Mouse (Mus musculus): ENCODE data around the gene Zranb3. TPM values are rescaled to one million over a fixed set of nuclear protein-coding genes. Genes with fewer than 3 reads are reported as not detected.

Zranb3 gene
- polyA plus RNA-seq, 1 experiment from 2014 or later: 14.5 TPM

- WGBS: 81% methylated on average over 2 of the region's 2 CpGs
These were observed 33.9 kb downstream of the Zranb3 start for GRCm38 (mm10) chr1:128068945-128069397.

GRCm38 (mm10) chr1:128064716-128065115 lies 38.1 kb downstream of the Zranb3 start:
- Histone ChIP-seq H3K4me1 (ENCODE audit: control insufficient read depth, insufficient read depth, low read length) (no peaks in the 10 kb centered on the region; the same call in 1 of the 2 replicates), H3K4me2 (ENCODE audit: low read depth) (no peak overlapping the region), H3K9me3 (ENCODE audit: control insufficient read depth, low read length) (no peaks in the 10 kb centered on the region), H3K27ac (ENCODE audit: low read depth, low read length) (no peak overlapping the region), H3K4me3 (ENCODE audit: low read depth, low read length) (no peak overlapping the region), H3K36me3 (ENCODE audit: control insufficient read depth, insufficient read depth, low read length) (no peaks in the 10 kb centered on the region), H3K27me3 (ENCODE audit: control insufficient read depth, insufficient read depth, low read length) (no peaks in the 10 kb centered on the region), H3K9ac (ENCODE audit: low read length) (no peak overlapping the region)
- ATAC-seq (ENCODE audit: insufficient read depth, low FRiP score, low TSS enrichment) (no peak), DNase-seq (ENCODE audit: low spot score) (no peak)
- WGBS: 90% methylated on average over 6 of the region's 6 CpGs

More at GRCm38 (mm10) chr1:128068945-128069397, 33.9 kb downstream of the Zranb3 start:
- Histone ChIP-seq H3K4me2 (ENCODE audit: low read depth) (no peak overlapping the region), H3K27ac (ENCODE audit: low read depth, low read length) (no peak overlapping the region), H3K36me3 (ENCODE audit: control insufficient read depth, insufficient read depth, low read length) (no peaks in the 10 kb centered on the region), H3K9me3 (ENCODE audit: control insufficient read depth, low read length) (no peaks in the 10 kb centered on the region), H3K4me1 (ENCODE audit: control insufficient read depth, insufficient read depth, low read length) (no peaks in the 10 kb centered on the region; the same call in 1 of the 2 replicates), H3K4me3 (ENCODE audit: low read depth, low read length) (no peak overlapping the region), H3K9ac (ENCODE audit: low read length) (no peak overlapping the region), H3K27me3 (ENCODE audit: control insufficient read depth, insufficient read depth, low read length) (no peaks in the 10 kb centered on the region)
- ATAC-seq (ENCODE audit: insufficient read depth, low FRiP score, low TSS enrichment) (no peak), DNase-seq (ENCODE audit: low spot score) (no peak)

DNA sequence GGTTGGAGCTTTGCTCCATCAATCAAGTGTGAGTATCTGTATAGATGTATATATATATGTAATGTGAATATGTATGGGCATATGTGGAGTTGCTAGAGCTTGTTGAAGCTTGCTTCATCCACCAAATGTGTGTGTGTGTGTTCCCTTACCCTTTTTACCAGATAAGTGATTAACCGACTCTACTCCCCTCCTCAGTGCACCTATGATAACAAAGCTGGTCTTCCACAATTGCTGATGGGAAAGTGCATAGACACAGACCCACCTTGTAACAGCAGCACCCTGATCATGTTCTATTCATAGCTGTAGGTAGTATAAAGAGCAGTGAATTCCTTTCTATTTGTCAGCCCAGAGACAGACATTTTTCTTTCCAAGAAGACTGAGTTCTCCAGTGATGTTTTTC lies 40.7 kb downstream of the Zranb3 start:
- no peak overlapping the region for H3K4me2 ChIP-seq (ENCODE audit: low read depth)
- ATAC-seq (ENCODE audit: insufficient read depth, low FRiP score, low TSS enrichment): no peak
- H3K4me3 ChIP-seq (ENCODE audit: low read depth, low read length): no peak overlapping the region
- H3K9ac ChIP-seq (ENCODE audit: low read length): no peak overlapping the region
- no peaks in the 10 kb centered on the region for H3K36me3 ChIP-seq (ENCODE audit: control insufficient read depth, insufficient read depth, low read length)
- no peaks in the 10 kb centered on the region for H3K4me1 ChIP-seq (ENCODE audit: control insufficient read depth, insufficient read depth, low read length)
- no peaks in the 10 kb centered on the region for H3K9me3 ChIP-seq (ENCODE audit: control insufficient read depth, low read length)
- no peak overlapping the region for H3K27ac ChIP-seq (ENCODE audit: low read depth, low read length)
- WGBS: 94% methylated on average over 1 of the region's 1 CpGs
- no peak for DNase-seq (ENCODE audit: low spot score)
- H3K27me3 ChIP-seq (ENCODE audit: control insufficient read depth, insufficient read depth, low read length): no peaks in the 10 kb centered on the region

DNA sequence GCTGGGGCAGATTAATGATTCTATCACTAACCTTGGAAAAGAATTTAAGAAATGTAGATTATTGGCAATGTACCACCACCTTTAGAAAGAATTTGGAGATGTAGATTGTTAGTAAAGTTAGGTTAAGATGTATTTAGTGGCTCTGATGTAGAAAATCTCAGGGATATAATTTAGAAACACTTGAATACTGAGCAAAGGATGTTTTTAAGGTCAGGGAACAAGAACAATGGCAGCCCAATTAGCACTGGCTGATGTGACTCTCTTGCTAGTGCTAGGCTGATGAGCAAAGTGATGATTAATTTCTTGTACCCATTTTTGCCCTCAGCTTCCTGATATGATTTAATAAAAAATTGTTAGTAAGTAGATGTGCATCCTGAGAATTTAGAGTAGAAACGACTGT lies 41.4 kb downstream of the Zranb3 start:
- H3K4me3 ChIP-seq (ENCODE audit: low read depth, low read length): no peak overlapping the region
- no peak overlapping the region for H3K27ac ChIP-seq (ENCODE audit: low read depth, low read length)
- H3K27me3 ChIP-seq (ENCODE audit: control insufficient read depth, insufficient read depth, low read length): no peaks in the 10 kb centered on the region
- 80% methylated on average over 1 of the region's 1 CpGs for WGBS
- no peak overlapping the region for H3K9ac ChIP-seq (ENCODE audit: low read length)
- no peaks in the 10 kb centered on the region for H3K36me3 ChIP-seq (ENCODE audit: control insufficient read depth, insufficient read depth, low read length)
- H3K9me3 ChIP-seq (ENCODE audit: control insufficient read depth, low read length): no peaks in the 10 kb centered on the region
- no peak for ATAC-seq (ENCODE audit: insufficient read depth, low FRiP score, low TSS enrichment)
- no peak for DNase-seq (ENCODE audit: low spot score)
- no peaks in the 10 kb centered on the region for H3K4me1 ChIP-seq (ENCODE audit: control insufficient read depth, insufficient read depth, low read length)
- H3K4me2 ChIP-seq (ENCODE audit: low read depth): no peak overlapping the region

- DNase-seq (ENCODE audit: low spot score) (no peak), ATAC-seq (ENCODE audit: insufficient read depth, low FRiP score, low TSS enrichment) (no peak)
- Histone ChIP-seq H3K9me3 (ENCODE audit: control insufficient read depth, low read length) (no peaks in the 10 kb centered on the region), H3K4me1 (ENCODE audit: control insufficient read depth, insufficient read depth, low read length) (no peaks in the 10 kb centered on the region), H3K4me3 (ENCODE audit: low read depth, low read length) (no peak overlapping the region), H3K36me3 (ENCODE audit: control insufficient read depth, insufficient read depth, low read length) (no peaks in the 10 kb centered on the region), H3K27ac (ENCODE audit: low read depth, low read length) (no peak overlapping the region), H3K4me2 (ENCODE audit: low read depth) (no peak overlapping the region), H3K27me3 (ENCODE audit: control insufficient read depth, insufficient read depth, low read length) (no peaks in the 10 kb centered on the region), H3K9ac (ENCODE audit: low read length) (no peak overlapping the region)
- WGBS: 87% methylated on average over 8 of the region's 8 CpGs
These were observed 42.0 kb downstream of the Zranb3 start for GRCm38 (mm10) chr1:128060655-128061344.

- H3K27ac ChIP-seq (ENCODE audit: low read depth, low read length): no peak overlapping the region
- no peaks in the 10 kb centered on the region for H3K27me3 ChIP-seq (ENCODE audit: control insufficient read depth, insufficient read depth, low read length)
- no peak for ATAC-seq (ENCODE audit: insufficient read depth, low FRiP score, low TSS enrichment)
- no peaks in the 10 kb centered on the region for H3K36me3 ChIP-seq (ENCODE audit: control insufficient read depth, insufficient read depth, low read length)
- DNase-seq (ENCODE audit: low spot score): no peak
- H3K4me2 ChIP-seq (ENCODE audit: low read depth): no peak overlapping the region
- no peaks in the 10 kb centered on the region for H3K4me1 ChIP-seq (ENCODE audit: control insufficient read depth, insufficient read depth, low read length)
- WGBS: 97% methylated on average over 5 of the region's 5 CpGs
- H3K9ac ChIP-seq (ENCODE audit: low read length): no peak overlapping the region
- H3K9me3 ChIP-seq (ENCODE audit: control insufficient read depth, low read length): no peaks in the 10 kb centered on the region
- no peak overlapping the region for H3K4me3 ChIP-seq (ENCODE audit: low read depth, low read length)
These were observed 44.2 kb downstream of the Zranb3 start for GRCm38 (mm10) chr1:128058625-128059024.

DNA sequence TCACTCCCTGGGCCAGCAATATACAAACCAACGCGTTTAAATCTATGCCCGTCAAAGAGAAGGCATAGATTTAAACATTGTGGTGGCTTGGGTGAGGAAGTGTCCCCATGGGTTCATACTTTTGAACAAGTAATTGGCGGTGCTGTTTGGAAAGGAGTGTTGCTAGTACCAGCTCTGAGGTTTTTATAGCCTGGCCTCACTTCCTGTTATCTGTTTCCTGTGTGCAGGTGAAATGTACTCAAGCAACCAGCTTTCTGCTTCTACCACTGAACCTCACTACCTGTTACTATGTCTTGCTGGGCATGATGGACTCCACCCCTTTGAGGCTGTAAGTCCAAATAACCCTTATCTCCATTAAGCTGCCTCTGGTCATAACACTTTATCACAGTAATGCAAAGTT lies 45.6 kb downstream of the Zranb3 start:
- 92% methylated on average over 4 of the region's 4 CpGs for WGBS
- no peaks in the 10 kb centered on the region for H3K9me3 ChIP-seq (ENCODE audit: control insufficient read depth, low read length)
- H3K4me2 ChIP-seq (ENCODE audit: low read depth): no peak overlapping the region
- no peaks in the 10 kb centered on the region for H3K4me1 ChIP-seq (ENCODE audit: control insufficient read depth, insufficient read depth, low read length)
- ATAC-seq (ENCODE audit: insufficient read depth, low FRiP score, low TSS enrichment): no peak
- H3K4me3 ChIP-seq (ENCODE audit: low read depth, low read length): no peak overlapping the region
- no peak for DNase-seq (ENCODE audit: low spot score)
- H3K27ac ChIP-seq (ENCODE audit: low read depth, low read length): no peak overlapping the region
- H3K9ac ChIP-seq (ENCODE audit: low read length): no peak overlapping the region
- no peaks in the 10 kb centered on the region for H3K36me3 ChIP-seq (ENCODE audit: control insufficient read depth, insufficient read depth, low read length)
- no peaks in the 10 kb centered on the region for H3K27me3 ChIP-seq (ENCODE audit: control insufficient read depth, insufficient read depth, low read length)

DNA sequence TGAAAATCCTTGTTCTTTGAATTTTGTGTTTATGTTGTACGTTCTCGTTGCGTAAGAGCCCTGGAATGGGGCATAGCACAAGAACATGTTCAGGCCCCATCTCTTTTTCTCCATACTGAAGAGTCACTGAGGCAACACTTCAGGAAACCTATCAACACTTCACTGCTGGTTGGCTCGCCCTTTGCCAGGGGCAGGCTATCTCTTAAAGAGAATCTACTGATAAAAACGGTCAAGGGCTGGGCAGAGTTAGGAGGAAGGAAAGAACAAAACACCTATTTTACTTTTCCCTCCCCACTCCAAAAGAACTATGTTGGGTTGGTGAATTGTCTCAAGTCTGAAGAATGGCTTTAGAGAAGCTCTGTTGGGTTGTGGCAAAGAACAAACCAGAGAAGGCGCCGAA lies 55.9 kb downstream of the Zranb3 start:
- H3K4me3 ChIP-seq (ENCODE audit: low read depth, low read length): no peak overlapping the region
- H3K36me3 ChIP-seq (ENCODE audit: control insufficient read depth, insufficient read depth, low read length): no peaks in the 10 kb centered on the region
- H3K4me2 ChIP-seq (ENCODE audit: low read depth): no peak overlapping the region
- no peak overlapping the region for H3K9ac ChIP-seq (ENCODE audit: low read length)
- H3K9me3 ChIP-seq (ENCODE audit: control insufficient read depth, low read length): no peaks in the 10 kb centered on the region
- no peak overlapping the region for H3K27ac ChIP-seq (ENCODE audit: low read depth, low read length)
- H3K27me3 ChIP-seq (ENCODE audit: control insufficient read depth, insufficient read depth, low read length): no peaks in the 10 kb centered on the region
- ATAC-seq (ENCODE audit: insufficient read depth, low FRiP score, low TSS enrichment): no peak
- H3K4me1 ChIP-seq (ENCODE audit: control insufficient read depth, insufficient read depth, low read length): no peaks in the 10 kb centered on the region
- WGBS: 97% methylated on average over 7 of the region's 7 CpGs
- DNase-seq (ENCODE audit: low spot score): no peak

- H3K4me1 ChIP-seq (ENCODE audit: control insufficient read depth, insufficient read depth, low read length): no peaks in the 10 kb centered on the region
- H3K9ac ChIP-seq (ENCODE audit: low read length): no peak overlapping the region
- H3K4me2 ChIP-seq (ENCODE audit: low read depth): no peak overlapping the region
- no peaks in the 10 kb centered on the region for H3K27me3 ChIP-seq (ENCODE audit: control insufficient read depth, insufficient read depth, low read length)
- H3K9me3 ChIP-seq (ENCODE audit: control insufficient read depth, low read length): no peaks in the 10 kb centered on the region
- 92% methylated on average over 2 of the region's 2 CpGs for WGBS
- no peaks in the 10 kb centered on the region for H3K36me3 ChIP-seq (ENCODE audit: control insufficient read depth, insufficient read depth, low read length)
- no peak overlapping the region for H3K27ac ChIP-seq (ENCODE audit: low read depth, low read length)
- H3K4me3 ChIP-seq (ENCODE audit: low read depth, low read length): no peak overlapping the region
- ATAC-seq (ENCODE audit: insufficient read depth, low FRiP score, low TSS enrichment): no peak
- DNase-seq (ENCODE audit: low spot score): no peak
These were observed 56.4 kb downstream of the Zranb3 start for GRCm38 (mm10) chr1:128046455-128046854.

All from neural tube, embryonic 11.5 days (tissue).